Mouse (Mus musculus): ENCODE data around the gene Wdr54.

The Wdr54 gene

DNA sequence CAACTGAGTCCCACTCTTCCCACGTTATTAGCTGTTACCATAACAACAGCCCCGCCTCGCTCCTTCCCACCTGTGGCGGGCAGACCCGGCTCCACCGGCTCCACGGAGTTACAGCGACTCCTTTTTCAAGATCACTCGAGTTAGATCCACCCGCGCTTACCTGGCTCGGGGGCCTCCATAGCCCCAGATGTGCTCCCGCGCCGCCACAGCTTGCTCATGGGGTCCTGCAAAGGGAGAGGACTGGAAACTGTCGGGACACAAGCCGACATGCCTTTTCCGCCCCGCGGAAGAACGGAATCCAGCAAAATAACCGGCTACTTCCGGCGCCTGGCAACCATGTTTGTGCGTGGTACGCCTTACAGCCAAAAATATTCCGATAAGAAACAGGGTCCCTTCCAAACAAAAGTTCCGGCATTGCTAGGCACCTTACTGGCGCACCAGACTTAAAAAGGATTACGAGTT lies 31.3 kb downstream of the Wdr54 start:
- DNase-seq = peak; percentile 76 to 84

DNA sequence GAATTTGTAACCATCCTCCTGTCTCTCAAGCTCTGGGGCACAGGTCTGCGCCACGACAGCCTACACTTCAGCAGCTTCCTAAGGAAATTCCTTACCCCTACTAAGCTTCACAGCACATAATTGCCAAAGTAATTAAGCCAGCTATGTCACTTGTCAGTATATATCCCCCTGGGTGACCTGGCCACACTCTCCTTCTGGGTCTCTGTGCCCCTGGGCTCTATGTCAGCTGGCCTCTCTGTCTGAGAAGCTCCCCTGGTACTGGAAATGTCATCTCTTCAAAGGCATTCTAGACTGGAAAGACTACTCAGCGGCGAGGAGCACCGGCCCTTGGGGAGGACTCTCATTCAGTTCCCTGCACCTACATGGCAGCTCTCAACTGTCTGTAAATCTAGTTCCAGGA lies 33.2 kb downstream of the Wdr54 start:
- DNase-seq = no peak

DNA sequence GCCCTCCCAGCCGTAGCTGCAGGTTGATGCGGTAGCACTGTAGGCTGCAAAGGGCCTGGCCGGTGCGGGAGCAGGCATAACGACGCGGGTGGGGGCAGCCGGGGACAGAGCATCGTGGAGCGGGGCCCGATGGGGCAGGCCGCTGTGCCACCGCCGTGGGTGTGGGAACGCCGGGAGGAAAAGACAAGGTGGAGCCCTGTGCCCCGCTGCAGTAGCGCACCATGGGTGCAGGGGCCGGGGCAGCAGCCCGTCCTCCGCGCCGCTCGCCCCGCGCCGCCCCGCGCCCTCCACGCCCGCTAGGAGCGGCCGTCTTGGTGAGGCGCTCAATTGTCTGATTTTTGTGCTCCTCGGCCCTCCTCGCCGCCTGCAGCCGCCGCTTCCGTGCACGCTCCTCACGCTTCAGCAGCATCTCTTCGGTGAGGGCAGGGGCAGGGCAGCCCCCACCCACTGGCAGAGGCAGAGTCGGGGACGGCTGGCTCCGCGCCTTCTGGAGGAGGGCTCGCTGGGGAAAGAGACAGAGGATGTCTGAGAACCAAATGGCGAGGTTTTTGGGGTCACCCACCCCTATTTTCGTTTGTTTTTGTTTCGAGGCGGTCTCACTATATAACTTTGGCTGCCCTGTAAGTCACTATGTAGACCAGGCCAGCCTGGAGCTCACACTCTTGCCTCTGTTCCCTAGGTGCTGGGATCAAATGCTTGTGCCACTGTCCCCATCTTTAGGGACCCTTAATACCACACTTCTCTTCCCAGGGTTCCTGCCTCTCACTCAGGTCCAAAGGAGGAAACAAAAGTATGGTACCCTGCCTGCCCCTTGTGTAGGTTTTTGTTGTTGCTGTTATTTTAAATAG lies 34.1 kb downstream of the Wdr54 start:
- DNase-seq = no peak

DNA sequence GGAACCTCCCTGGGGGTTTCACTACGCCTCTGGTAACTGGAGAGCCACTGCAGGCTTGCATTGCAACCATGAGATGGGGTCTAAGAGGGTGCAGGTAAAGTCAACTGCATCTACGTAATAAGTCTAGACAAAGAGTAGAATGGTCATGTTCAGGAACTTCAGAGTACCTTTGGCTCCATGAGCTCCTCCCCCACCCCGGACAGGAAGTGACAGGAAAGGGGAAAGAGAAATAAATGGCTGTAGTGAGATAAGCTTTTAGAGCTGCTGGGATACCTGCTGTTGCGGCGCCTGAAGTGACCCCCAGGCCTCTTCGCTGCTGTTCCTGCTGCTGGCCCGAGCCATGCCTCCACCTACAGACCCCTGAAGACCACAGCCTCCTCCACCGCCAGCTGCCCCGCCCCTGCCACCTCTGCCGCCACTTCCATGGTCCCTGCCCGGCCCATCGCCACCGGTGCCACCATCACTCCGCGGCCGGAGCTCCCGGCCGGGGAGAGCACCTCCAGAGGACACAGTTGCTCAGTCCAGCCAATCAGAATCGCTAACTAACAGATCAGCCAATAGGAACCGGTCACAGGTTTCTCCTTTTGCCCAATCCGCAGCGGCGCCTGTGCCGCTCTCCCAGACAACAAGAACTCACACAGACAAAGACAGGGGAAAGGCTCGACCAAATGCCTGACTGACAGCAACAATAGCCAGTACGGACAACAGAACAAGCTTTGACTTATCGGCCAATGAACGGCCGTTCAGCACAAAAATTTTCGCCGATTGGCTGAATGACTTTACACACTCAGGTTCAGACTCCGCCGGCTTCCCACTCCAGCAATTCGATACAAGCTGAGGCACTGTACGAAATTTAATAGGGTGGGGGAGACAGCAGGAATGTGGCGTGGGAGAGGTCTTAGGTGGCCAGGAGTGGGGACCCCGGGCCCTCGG lies 35.0 kb downstream of the Wdr54 start, which contains the start of gene Wbp1:
TSS of gene Wbp1 (minus strand) at position 630 of the 933 bp plus-strand sequence.
- DNase-seq = peak; percentile 78 to 87

DNA sequence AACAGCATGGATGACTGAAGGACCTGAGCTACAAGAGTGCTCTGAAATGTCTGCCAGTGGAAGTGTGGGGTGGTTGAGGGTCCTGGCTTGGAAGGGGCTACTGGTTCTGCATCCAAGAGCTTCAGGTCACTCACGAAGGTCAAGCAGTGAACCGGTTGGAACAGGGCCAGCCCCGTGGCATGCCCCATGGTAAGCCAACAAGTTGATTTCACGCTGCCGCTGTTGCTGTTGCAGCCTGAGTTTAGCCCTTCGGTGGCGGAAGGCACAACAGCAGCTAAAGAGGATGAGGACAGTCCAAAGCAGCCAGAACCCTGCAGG lies 36.5 kb downstream of the Wdr54 start:
- DNase-seq = peak in 1 of 2 experiments; percentile 17

DNA sequence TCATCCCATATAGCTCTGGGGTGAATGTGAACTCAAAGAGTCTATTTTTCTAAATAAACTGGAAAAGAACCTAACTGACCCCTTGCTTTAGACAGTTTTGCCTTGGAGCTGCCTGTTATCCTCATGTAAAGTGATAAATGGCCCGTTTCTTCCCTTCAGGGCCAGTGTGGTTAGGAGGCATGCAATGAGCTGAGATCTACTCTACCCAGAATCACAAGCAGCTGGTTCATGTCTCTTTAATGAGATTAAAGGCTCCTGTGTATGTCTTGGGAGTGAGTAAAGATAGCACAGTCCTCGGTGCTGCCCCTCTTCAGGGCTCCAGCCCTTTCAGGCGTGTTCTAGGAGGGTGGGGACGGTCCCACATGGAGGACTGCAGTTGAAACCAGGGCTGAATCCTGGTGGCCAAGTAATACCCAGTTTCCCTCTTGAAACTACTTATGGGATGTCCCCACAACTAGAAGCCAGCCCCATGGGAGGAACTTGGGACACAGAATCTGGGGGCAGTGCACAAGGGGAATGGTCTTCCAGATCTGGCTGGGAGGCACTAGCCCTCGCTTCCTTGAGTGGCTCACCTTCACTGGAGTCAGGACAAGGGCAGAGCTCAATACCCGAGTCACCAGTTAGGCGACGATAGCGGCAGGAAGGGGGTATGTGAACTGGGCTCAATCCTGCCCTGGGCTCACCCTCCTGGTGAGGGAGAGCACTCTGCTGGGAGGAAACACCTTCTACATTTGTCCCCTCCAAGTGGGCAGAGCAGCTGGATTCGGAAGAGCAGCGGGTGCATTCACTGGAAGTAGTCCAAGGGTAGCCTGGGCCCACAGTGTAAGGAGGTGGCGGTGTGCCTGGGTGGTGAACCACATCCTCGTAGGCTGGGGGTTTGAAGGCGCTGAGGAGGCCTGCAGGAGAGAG lies 37.1 kb downstream of the Wdr54 start:
- no peak for DNase-seq

DNA sequence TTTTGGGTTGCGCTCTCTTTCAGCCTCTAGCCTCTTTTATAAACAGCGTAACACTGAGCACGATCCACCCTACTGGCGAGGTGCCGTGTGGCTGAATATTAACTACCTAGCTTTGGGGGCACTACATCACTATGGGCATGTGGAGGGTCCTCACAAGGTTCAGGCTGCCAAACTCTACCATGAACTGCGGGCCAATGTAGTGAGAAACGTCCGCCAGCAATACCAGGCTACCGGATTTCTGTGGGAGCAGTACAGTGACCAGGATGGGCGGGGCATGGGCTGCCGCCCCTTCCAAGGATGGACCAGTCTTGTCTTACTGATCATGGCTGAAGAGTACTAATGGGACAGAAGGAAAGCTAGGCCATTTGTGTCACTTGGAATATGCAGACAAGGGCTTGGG lies 37.8 kb downstream of the Wdr54 start:
- DNase-seq = no peak

DNA sequence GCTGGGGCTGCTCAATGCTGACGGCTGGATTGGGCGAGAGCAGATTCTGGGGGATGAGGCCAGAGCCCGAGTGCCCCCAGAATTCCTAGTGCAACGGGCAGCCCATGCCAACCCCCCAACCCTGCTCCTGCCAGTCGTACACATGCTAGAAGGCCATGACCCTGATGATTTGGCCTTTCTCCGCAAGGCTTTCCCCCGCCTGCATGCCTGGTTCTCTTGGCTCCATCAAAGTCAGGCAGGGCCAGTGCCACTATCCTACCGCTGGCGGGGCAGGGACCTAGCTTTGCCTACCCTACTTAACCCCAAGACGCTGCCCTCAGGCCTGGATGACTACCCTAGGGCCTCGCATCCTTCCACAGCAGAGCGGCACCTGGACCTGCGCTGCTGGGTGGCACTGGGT lies 38.6 kb downstream of the Wdr54 start:
- DNase-seq = no peak

DNA sequence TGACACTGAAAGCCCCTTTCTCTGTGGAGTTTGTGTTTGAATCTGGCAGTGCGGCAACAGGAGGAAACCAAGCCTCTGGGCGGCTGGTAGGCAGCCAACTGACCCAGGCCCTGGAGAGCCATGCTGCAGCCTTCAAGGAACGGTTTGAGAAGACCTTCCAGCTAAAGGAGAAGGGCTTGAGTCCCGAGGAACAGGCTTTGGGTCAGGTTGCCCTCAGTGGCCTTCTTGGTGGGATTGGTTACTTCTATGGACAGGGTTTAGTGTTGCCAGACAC lies 39.1 kb downstream of the Wdr54 start:
- DNase-seq = no peak

DNA sequence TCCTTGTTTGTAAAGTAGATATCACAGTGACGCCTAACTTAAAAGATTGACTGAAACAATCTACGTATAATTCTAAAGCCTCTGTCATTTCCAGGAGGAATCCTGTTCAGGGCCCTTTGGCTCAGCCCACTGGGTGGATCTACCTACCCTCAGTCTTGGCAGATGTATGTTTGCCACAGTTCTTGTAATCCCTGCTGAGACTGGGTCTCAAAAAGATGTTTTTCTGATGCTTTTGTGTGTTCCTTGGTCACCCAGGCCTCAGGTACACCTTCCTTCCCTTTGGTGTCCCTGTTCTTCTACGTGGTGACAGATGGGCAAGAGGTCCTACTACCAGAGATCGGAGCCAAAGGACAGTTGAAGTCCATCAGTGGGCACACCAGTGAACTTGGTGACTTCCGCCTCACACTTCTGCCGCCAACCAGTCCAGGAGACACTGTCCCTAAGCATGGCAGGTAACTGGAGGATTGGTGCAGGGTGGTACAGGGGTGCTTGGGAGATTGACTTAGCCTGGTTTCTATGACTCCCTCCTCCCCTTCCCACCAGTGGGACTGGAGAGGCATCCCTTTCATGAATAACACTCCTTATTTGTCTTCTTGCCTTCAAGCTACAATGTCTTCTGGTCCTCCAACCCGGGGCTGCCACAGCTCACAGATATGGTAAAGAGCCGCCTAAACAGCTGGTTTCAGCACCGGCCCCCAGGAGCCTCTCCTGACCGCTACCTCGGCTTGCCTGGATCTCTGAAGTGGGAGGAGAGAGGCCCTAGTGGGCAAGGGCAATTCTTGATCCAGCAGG lies 39.6 kb downstream of the Wdr54 start:
- DNase-seq = no peak

DNA sequence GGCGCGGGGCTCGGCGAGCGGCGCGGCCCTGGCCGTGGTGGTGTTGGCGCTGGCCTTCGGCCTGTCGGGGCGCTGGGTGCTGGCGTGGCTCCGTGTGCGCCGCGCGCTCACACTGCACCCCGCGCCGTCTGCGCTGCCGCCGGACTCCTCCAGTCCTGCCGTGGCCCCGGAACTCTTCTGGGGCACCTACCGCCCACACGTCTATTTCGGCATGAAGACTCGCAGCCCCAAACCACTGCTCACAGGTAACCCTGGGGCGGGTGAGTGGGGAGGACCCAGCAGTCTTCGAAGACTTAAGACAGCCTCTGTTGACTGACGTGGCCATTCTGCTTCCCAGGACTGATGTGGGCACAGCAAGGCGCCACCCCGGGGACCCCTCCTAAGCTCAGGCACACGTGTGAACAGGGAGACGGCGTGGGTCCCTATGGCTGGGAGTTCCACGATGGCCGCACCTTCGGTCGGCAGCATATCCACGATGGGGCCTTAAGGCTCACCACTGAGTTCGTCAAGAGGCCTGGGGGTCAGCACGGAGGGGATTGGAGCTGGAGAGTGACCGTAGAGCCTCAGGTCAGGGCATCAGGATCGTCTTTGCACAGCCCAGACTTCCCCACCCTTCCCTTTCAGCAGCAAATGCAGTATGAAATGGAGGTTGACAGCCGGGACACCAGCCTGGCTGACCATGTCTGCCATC lies 40.4 kb downstream of the Wdr54 start:
- no peak for DNase-seq

DNA sequence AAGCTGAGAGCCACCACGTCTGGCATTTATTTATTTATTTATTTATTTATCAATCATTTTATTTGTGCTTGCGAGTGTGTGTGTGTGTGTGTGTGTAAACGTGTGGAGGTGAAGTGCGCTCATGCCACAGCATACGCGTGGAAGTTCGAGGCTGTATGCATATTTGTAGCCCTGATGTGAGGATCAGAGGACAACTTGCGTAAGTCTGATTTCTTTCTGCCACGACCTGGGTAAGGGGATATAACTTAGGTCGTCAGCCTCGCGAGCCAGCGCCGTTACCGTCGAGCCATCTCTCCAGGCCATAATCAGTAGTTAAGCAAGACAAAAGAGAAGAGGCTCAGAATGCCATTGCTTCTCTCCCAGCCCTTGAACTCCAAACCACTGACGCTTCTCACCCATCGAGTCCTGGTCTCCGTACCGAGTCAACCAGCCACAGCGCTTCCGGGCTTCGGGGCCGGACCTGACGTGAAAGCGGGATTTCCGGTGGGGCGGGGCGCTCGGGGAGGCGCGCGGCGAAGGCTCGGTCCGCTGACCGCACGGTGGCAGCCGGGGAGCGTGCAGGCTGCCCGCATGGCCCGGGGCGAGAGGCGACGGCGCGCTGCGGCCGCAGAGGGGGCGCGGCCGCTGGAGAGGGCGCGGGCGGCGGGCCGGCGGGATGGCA lies 41.1 kb downstream of the Wdr54 start, which contains the start of gene Mogs:
TSS of gene Mogs (plus strand) at position 486 of the 661 bp plus-strand sequence.
- DNase-seq = peak; percentile 90 to 95

DNA sequence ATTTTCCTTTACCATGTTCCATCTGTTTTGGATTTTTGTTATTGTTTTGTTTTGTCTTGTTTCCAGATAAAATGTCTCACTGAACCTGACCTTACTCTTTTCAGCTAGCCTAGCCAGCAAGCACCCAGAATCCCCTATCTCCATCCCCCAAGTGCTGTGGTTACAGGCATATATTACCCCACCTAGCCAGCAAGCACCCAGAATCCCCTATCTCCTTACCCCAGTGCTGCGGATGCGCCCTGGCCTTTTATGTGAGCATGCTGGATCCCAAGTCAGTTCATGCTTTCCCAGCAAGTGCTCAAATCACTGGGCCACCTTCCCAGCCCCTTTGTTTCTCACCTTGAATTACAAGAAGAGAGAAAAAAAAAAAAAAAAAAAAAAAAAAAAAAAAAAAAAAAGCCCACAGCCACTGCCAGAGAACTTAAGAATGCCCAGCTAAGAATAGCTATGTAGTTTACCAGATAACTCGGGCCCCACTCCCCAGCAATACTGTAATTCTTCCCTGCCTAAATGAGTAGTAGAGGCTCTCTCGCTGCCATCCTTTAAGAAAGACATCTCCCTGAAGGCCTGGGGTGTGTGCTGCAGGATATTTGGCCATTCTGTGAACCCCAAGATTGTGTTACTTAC lies 44.6 kb downstream of the Wdr54 start:
- DNase-seq = no peak

DNA sequence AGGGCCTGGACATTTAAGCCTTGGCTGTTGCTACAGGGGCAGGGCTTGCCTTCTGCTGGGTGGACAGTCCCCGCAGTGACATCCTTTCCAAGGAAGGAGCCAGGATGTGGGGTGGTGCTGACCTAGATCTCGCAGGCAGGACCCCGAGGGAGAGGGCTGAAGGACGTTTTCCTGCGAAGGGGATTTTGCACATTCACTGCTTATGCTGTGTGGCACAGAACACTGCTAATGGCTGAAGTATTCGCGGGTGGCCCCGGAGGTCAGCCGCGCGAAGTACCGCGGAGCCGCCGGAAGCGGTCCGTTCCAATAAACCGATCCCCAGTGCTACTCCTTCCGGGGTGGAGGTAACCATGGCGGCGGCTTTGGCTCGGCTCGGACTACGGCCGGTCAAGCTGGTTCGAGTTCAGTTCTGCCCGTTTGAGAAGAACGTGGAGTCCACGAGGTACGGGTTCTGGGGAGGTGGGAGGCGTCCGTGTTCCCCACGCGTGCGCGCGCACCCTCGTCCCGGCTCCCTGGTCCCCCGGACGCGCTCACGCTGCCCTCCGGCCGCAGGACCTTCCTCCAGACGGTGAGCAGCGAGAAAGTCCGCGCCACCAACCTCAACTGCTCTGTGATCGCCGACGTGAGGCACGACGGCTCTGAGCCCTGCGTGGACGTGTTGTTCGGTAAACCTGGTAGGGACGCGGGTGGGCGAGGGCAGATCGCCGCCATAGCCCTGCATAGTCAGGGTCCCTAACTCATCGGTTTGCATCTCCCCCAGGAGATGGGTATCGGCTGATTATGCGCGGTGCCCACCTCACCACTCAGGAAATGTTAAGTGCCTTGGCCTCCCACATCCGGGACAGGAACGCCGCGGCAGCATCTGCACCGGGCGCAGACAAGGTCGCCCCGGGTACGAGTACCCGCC lies 47.2 kb downstream of the Wdr54 start, which contains the start of gene Mrpl53:
TSS of gene Mrpl53 (plus strand) at position 279 of the 907 bp plus-strand sequence.
- DNase-seq = peak; percentile 65 to 80

DNA sequence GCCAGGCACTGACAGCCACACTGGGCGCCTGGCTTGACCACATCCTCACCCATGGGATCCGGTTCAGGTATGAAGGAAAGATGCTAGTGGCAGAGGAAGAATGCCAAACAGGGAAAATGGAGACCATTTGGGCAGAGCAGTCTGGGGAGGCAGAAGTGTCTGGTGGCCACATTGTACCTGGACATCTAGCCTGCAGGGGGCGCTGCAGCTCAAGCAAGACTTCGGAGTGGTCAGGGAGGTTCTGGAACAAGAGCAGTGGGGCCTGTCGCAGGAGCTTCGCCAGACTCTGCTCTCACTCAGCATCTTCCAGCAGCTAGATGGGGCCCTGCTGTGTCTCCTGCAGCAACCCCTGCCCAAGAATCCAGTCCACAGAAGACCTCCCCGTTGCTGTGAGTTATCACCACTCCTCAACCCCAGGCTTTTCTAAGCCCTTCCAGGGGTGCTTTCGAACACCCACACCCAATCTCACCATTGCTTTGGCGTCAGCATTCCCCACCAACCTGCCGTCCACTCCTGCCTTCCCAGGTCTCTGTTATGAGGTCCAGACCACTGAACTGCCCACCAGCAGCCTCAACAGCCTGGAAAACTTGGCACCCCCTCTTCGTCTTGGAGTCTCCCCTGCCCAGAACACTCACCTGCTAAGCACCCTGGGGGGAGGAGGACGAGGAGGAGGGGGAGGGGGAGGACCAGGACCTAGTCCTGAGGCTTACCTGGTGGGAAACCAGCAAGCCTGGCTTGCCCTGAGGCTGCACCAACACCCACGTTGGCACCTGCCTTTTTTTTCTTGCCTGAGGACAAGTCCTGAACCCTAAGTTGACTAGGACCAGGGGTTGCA lies 48.4 kb downstream of the Wdr54 start:
- peak; percentile 62 to 79 for DNase-seq

DNA sequence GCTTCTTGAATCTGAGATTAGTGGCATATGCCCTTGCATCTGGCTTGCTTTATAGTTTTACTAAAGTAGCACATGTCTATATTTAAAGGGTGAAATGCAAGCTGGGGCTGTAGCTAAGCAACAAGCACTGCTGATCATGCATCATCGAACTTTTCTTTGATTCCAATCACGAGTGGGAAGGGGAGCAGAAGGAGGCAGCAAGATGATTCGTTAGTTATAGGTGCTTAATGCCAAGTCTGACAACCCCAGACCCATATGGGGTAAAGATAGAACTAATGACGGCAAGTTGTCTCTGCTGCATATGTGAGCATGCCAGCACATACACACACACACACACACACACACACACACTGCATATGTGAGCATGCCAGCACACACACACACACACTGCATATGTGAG lies 52.0 kb downstream of the Wdr54 start:
- DNase-seq = no peak

DNA sequence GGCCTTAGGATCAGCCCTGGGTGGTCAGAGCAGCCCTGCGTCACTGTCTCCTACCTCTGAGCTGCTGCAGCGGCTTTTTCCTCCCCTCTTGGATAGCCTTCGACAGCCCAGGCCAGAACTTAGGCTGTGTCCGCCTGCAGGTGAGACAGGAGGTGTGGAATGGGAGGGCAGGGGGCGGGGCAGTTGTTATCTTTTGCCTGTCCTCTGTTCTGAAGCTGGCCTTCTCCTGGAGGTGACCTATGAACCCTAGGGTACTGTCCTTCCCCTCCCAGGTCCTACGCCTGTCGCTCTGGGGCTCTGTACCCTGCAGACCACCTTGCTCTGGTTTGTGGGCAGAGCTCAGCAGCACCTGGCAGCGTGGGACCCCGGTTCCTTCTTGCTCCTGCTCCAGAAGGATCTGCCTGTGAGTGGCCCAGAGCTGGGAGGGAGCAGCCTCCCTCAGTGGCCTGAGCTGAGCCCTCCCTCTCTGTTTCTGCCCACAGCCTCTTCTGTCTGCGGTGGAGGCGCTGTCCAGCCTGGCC lies 53.0 kb downstream of the Wdr54 start:
- no peak for DNase-seq
